Mouse (Mus musculus) MEL (cell line): Measurements from ENCODE around the gene Dhrs1. TPM values are rescaled to one million over a fixed set of nuclear protein-coding genes. Genes with fewer than 3 reads are reported as not detected.

Source experiments
- DNase-seq: peaks from one replicate; pipeline ENCODE4 v3.0.0; 2011; ENCODE audit warnings: low read depth, low spot score
- H3K27ac ChIP-seq: 2 replicates; pipeline ENCODE4 v1.5.1; 2012; ENCODE audit warnings: low read depth, mild to moderate bottlenecking, control low read depth, low read length, moderate library complexity; ENCODE audit not compliant: control insufficient read depth
- H3K27me3 ChIP-seq, 2 experiments: fragments of 150-350 bp in 1 of 2; sonication (generic) in 1 of 2; 2 replicates each; pipeline ENCODE4 v1.6.1; 2012; ENCODE audit warnings: low read length in 2 of 2, mild to moderate bottlenecking in 2 of 2, improper control_type of control experiment in 1 of 2, moderate library complexity in 1 of 2; ENCODE audit not compliant: insufficient read depth in 2 of 2, control insufficient read depth in 1 of 2
- H3K36me3 ChIP-seq, 2 experiments: 2 replicates each; pipeline ENCODE4 v1.6.1; 2012 to 2014; ENCODE audit warnings: low read length in 2 of 2, improper control_type of control experiment in 1 of 2, inconsistent platforms in 1 of 2, mild to moderate bottlenecking in 1 of 2; ENCODE audit not compliant: insufficient read depth in 2 of 2, control insufficient read depth in 1 of 2
- H3K4me1 ChIP-seq, 2 experiments: fragments of 150-350 bp in 1 of 2; sonication (generic) in 1 of 2; 2 replicates each; pipeline ENCODE4 v1.6.1; 2012; ENCODE audit warnings: low read length in 2 of 2, improper control_type of control experiment in 1 of 2, mild to moderate bottlenecking in 1 of 2; ENCODE audit not compliant: insufficient read depth in 2 of 2, control insufficient read depth in 1 of 2
- H3K4me3 ChIP-seq, 2 experiments: fragments of 150-350 bp in 1 of 2; sonication (generic) in 1 of 2; 2 replicates each; pipeline ENCODE4 v1.5.1; 2012; ENCODE audit warnings: low read depth in 2 of 2, low read length in 2 of 2, mild to moderate bottlenecking in 2 of 2, moderate library complexity in 2 of 2, control low read depth in 1 of 2, improper control_type of control experiment in 1 of 2; ENCODE audit not compliant: control insufficient read depth in 1 of 2, insufficient read depth in 1 of 2
- H3K79me2 ChIP-seq: 2 replicates; pipeline ENCODE4 v1.6.1; 2012; ENCODE audit warnings: mild to moderate bottlenecking, low read length, moderate library complexity; ENCODE audit not compliant: control insufficient read depth, poor library complexity, insufficient read depth
- H3K9ac ChIP-seq: 2 replicates; pipeline ENCODE4 v1.6.1; 2012; ENCODE audit warnings: low read depth, mild to moderate bottlenecking, control low read depth, low read length, moderate library complexity; ENCODE audit not compliant: control insufficient read depth, poor library complexity, severe bottlenecking
- H3K9me3 ChIP-seq: fragments of 150-350 bp; sonication (generic); replicated peaks from 2 replicates; pipeline ENCODE4 v1.6.1; 2012; ENCODE audit warnings: mild to moderate bottlenecking, low read length, improper control_type of control experiment, moderate library complexity; ENCODE audit not compliant: insufficient read depth
- CHD1 ChIP-seq: IDR thresholded peaks from 2 replicates; pipeline ENCODE4 v1.6.1; 2012; ENCODE audit warnings: low read depth, mild to moderate bottlenecking, inconsistent platforms, low read length, improper control_type of control experiment
- E2F4 ChIP-seq: IDR thresholded peaks from 2 replicates; pipeline ENCODE4 v1.6.1; 2011; ENCODE audit warnings: low read depth, low read length, improper control_type of control experiment, borderline replicate concordance
- EP300 ChIP-seq, 2 experiments: IDR thresholded peaks; 2 replicates each; pipeline ENCODE4 v1.6.1; 2011; ENCODE audit warnings: improper control_type of control experiment in 2 of 2, low read length in 2 of 2, low read depth in 1 of 2, mild to moderate bottlenecking in 1 of 2
- ETS1 ChIP-seq: IDR thresholded peaks from 2 replicates; pipeline ENCODE4 v1.6.1; 2012; ENCODE audit warnings: low read depth, mild to moderate bottlenecking, inconsistent platforms, low read length, improper control_type of control experiment, moderate library complexity
- GABPA ChIP-seq: IDR thresholded peaks from 2 replicates; pipeline ENCODE4 v1.6.1; 2012; ENCODE audit warnings: low read depth, mild to moderate bottlenecking, inconsistent platforms, low read length, improper control_type of control experiment, moderate library complexity
- GATA1 ChIP-seq: IDR thresholded peaks from 2 replicates; pipeline ENCODE4 v1.6.1; 2011; ENCODE audit warnings: low read depth, low read length, improper control_type of control experiment
- HCFC1 ChIP-seq: IDR thresholded peaks from 2 replicates; pipeline ENCODE4 v1.6.1; 2012; ENCODE audit warnings: low read depth, mild to moderate bottlenecking, inconsistent platforms, low read length, improper control_type of control experiment, moderate library complexity
- MAFK ChIP-seq: IDR thresholded peaks from 2 replicates; pipeline ENCODE4 v1.6.1; 2011; ENCODE audit warnings: low read depth, mild to moderate bottlenecking, low read length, improper control_type of control experiment, borderline replicate concordance
- MEF2A ChIP-seq: IDR thresholded peaks from 2 replicates; pipeline ENCODE4 v1.6.1; 2014; ENCODE audit warnings: low read depth, mild to moderate bottlenecking, inconsistent platforms, low read length, improper control_type of control experiment; ENCODE audit not compliant: poor library complexity, insufficient replicate concordance, severe bottlenecking; ENCODE audit errors: extremely low read depth
- MXI1 ChIP-seq: IDR thresholded peaks from 2 replicates; pipeline ENCODE4 v1.6.1; 2011; ENCODE audit warnings: mild to moderate bottlenecking, low read depth, low read length, improper control_type of control experiment
- MYC ChIP-seq: IDR thresholded peaks from 2 replicates; pipeline ENCODE4 v1.6.1; 2011; ENCODE audit warnings: low read depth, mild to moderate bottlenecking, low read length, improper control_type of control experiment, moderate library complexity
- NELFE ChIP-seq: IDR thresholded peaks from 2 replicates; pipeline ENCODE4 v1.6.1; 2011; ENCODE audit warnings: low read depth, low read length, improper control_type of control experiment
- NRF1 ChIP-seq: IDR thresholded peaks from 2 replicates; pipeline ENCODE4 v1.6.1; 2014; ENCODE audit warnings: low read depth, mild to moderate bottlenecking, inconsistent platforms, low read length, improper control_type of control experiment, moderate library complexity; ENCODE audit not compliant: poor library complexity, insufficient read depth, severe bottlenecking
- RCOR1 ChIP-seq: IDR thresholded peaks from 2 replicates; pipeline ENCODE4 v1.6.1; 2012; ENCODE audit warnings: low read depth, mild to moderate bottlenecking, inconsistent platforms, low read length, improper control_type of control experiment
- TAL1 ChIP-seq: IDR thresholded peaks from 2 replicates; pipeline ENCODE4 v1.6.1; 2012; ENCODE audit warnings: mild to moderate bottlenecking, inconsistent platforms, low read length, moderate library complexity, mixed read lengths
- TCF12 ChIP-seq: IDR thresholded peaks from 2 replicates; pipeline ENCODE4 v1.6.1; 2014; ENCODE audit warnings: low read depth, mild to moderate bottlenecking, inconsistent platforms, low read length, improper control_type of control experiment, moderate library complexity
- UBTF ChIP-seq: IDR thresholded peaks from 2 replicates; pipeline ENCODE4 v1.6.1; 2012; ENCODE audit warnings: low read depth, mild to moderate bottlenecking, inconsistent platforms, low read length, improper control_type of control experiment, moderate library complexity, borderline replicate concordance; ENCODE audit not compliant: insufficient read depth
- USF1 ChIP-seq: IDR thresholded peaks from 2 replicates; pipeline ENCODE4 v1.6.1; 2014; ENCODE audit warnings: low read depth, mild to moderate bottlenecking, inconsistent platforms, low read length, improper control_type of control experiment, moderate library complexity
- polyA plus RNA-seq, 2 experiments: library from polyadenylated mRNA; stranded (reverse) in 1 of 2; unstranded in 1 of 2; fragments of >175 nt in 1 of 2; fragments of >200 nt in 1 of 2; gene quantifications; 2 replicates each; pipeline versions ENCODE4 v1.2.1 to v1.2.4; 2012; ENCODE audit warnings: low replicate concordance in 2 of 2, low read depth in 1 of 2; ENCODE audit not compliant: insufficient read length in 2 of 2, insufficient read depth in 1 of 2, missing spikeins in 1 of 2
- total RNA-seq: library from RNA; depleted of rRNA; stranded (reverse); fragments of 300-350 nt; gene quantifications from 2 replicates; pipeline ENCODE4 v1.2.3, GENCODE M21; 2012

Gene Dhrs1
- total and polyA plus RNA-seq, 3 experiments: 20.0 to 48.8 TPM; not detected in 1

DNA sequence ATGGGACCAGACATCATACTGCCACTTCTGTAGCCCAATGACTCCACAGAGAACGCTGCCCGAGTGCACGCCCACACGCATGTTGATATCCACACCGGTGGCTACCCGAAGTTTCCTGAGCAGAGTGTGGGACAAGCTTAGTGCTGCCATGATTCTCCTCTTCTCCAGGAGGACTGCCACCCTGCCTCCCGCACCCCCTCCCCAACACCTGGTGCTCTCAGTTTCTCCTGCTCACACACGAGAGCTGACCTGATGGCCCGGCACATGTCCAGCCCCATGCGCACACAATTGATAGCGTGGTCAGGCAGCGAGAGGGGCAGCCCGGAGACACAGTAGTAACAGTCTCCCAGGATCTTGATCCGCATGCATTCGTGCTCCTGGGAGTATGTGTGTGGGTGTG is 33.2 kb upstream of the Dhrs1 start:
- Histone ChIP-seq H3K9ac (no peak overlapping the region), H3K9me3 (no peaks in the 10 kb centered on the region), H3K27ac (no peak overlapping the region), H3K79me2 (no peaks in the 10 kb centered on the region), H3K27me3 (no peaks in the 10 kb centered on the region), H3K4me3 (no peak overlapping the region), H3K36me3 (peaks cover 0 to 7% of the 10 kb centered on the region in 2 experiments; a peak in 2 of 4 replicates), H3K4me1 (peaks cover 5 to 16% of the 10 kb centered on the region in 2 experiments; a peak in 3 of 4 replicates)
- no peak for DNase-seq
- TF ChIP-seq EP300 (IDR thresholded peaks at IDR 0.05; ENCODE audit: low read depth in 1 of 2, low read length in 2 of 2) (no peak), E2F4 (no peak), UBTF (no peak), CHD1 (no peak), MAFK (no peak), USF1 (no peak), GABPA (no peak), ETS1 (no peak), MEF2A (no peak), GATA1 (no peak), NRF1 (no peak), NELFE (no peak), HCFC1 (no peak), MYC (no peak)

DNA sequence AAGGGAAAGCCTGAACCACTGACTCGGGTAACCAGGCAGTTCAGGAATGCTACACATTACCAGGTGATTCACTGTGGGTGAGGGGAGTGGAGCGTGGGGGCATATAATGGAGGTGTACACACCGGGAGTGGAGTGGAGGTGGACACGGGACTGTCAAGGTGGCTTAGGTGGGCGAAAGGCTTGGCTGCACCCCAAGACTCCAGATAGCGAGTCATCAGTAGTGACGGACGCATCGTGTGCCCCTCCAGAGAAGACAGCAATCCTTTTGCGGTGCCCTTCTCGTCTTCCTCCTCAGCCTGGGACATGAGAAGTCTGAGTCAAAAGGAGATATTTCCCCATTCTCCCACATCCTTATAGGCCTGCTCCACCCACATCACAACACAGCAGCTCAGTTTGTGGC is 32.3 kb upstream of the Dhrs1 start:
- DNase-seq: no peak
- TF ChIP-seq MYC: no peak
- no peak for TF ChIP-seq NELFE
- no peak for TF ChIP-seq RCOR1
- no peak for TF ChIP-seq TCF12
- no peak for TF ChIP-seq TAL1
- TF ChIP-seq MAFK: no peak
- no peak for TF ChIP-seq ETS1
- TF ChIP-seq MXI1: no peak
- TF ChIP-seq, all 39 proteins: peak for 0
- no peaks in the 10 kb centered on the region for H3K27me3 ChIP-seq
- H3K9ac ChIP-seq: no peak overlapping the region
- peaks cover 0 to 7% of the 10 kb centered on the region in 2 experiments; a peak in 2 of 4 replicates for H3K36me3 ChIP-seq
- no peak overlapping the region for H3K27ac ChIP-seq
- no peak overlapping the region for H3K4me3 ChIP-seq
- no peaks in the 10 kb centered on the region for H3K79me2 ChIP-seq
- no peaks in the 10 kb centered on the region for H3K9me3 ChIP-seq
- H3K4me1 ChIP-seq: peaks cover 5 to 16% of the 10 kb centered on the region in 2 experiments; a peak in 3 of 4 replicates
